Mouse (Mus musculus): ENCODE data around the gene Itgb7.

DNA sequence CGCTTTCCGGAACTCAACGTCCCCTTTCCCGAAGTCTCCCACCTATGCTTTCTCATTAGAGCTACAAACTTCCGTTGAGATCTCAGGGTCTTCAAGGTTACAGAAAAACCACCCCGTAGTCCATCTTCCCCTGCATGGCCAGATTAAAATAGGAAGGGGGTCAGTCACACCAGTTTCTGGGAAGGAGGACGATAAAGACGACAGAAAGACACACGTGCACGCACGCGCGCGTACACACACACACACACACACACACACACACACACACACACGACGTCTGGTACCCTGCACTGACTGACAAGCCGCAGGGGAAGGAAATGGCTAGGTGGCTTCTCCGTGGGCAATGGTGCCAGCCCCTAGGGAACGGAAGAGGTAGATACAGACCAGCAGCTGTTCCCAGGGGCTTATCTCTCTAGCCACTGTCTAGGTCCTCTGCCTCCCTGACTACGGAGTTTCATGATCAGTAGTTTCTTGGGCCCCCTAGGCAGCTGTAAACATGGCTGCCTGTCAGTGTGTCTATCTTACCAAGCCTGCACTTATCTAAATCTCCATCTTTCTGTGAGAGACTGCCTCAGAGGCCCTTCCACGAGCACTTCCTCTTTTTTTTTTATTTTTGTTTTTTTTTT is 6.6 kb downstream of the Itgb7 start:
- TF ChIP-seq CTCF (IDR thresholded peaks at IDR 0.05; ENCODE audit: insufficient read depth, low read length) (no peak), POLR2A (IDR thresholded peaks at IDR 0.05; ENCODE audit: borderline replicate concordance, extremely low read depth, low read depth, low read length) (no peak)
